Mouse (Mus musculus) MEL (cell line): ENCODE data around the gene Gm26727. TPM values are rescaled to one million over a fixed set of nuclear protein-coding genes. Genes with fewer than 3 reads are reported as not detected.

Source experiments
- DNase-seq: peaks from one replicate; pipeline ENCODE4 v3.0.0; 2011; ENCODE audit warnings: low read depth, low spot score
- H3K27ac ChIP-seq: 2 replicates; pipeline ENCODE4 v1.5.1; 2012; ENCODE audit warnings: low read depth, mild to moderate bottlenecking, control low read depth, low read length, moderate library complexity; ENCODE audit not compliant: control insufficient read depth
- H3K27me3 ChIP-seq, 2 experiments: fragments of 150-350 bp in 1 of 2; sonication (generic) in 1 of 2; 2 replicates each; pipeline ENCODE4 v1.6.1; 2012; ENCODE audit warnings: low read length in 2 of 2, mild to moderate bottlenecking in 2 of 2, improper control_type of control experiment in 1 of 2, moderate library complexity in 1 of 2; ENCODE audit not compliant: insufficient read depth in 2 of 2, control insufficient read depth in 1 of 2
- H3K36me3 ChIP-seq, 2 experiments: 2 replicates each; pipeline ENCODE4 v1.6.1; 2012 to 2014; ENCODE audit warnings: low read length in 2 of 2, improper control_type of control experiment in 1 of 2, inconsistent platforms in 1 of 2, mild to moderate bottlenecking in 1 of 2; ENCODE audit not compliant: insufficient read depth in 2 of 2, control insufficient read depth in 1 of 2
- H3K4me1 ChIP-seq, 2 experiments: fragments of 150-350 bp in 1 of 2; sonication (generic) in 1 of 2; 2 replicates each; pipeline ENCODE4 v1.6.1; 2012; ENCODE audit warnings: low read length in 2 of 2, improper control_type of control experiment in 1 of 2, mild to moderate bottlenecking in 1 of 2; ENCODE audit not compliant: insufficient read depth in 2 of 2, control insufficient read depth in 1 of 2
- H3K4me3 ChIP-seq, 2 experiments: fragments of 150-350 bp in 1 of 2; sonication (generic) in 1 of 2; 2 replicates each; pipeline ENCODE4 v1.5.1; 2012; ENCODE audit warnings: low read depth in 2 of 2, low read length in 2 of 2, mild to moderate bottlenecking in 2 of 2, moderate library complexity in 2 of 2, control low read depth in 1 of 2, improper control_type of control experiment in 1 of 2; ENCODE audit not compliant: control insufficient read depth in 1 of 2, insufficient read depth in 1 of 2
- H3K79me2 ChIP-seq: 2 replicates; pipeline ENCODE4 v1.6.1; 2012; ENCODE audit warnings: mild to moderate bottlenecking, low read length, moderate library complexity; ENCODE audit not compliant: control insufficient read depth, poor library complexity, insufficient read depth
- H3K9ac ChIP-seq: 2 replicates; pipeline ENCODE4 v1.6.1; 2012; ENCODE audit warnings: low read depth, mild to moderate bottlenecking, control low read depth, low read length, moderate library complexity; ENCODE audit not compliant: control insufficient read depth, poor library complexity, severe bottlenecking
- H3K9me3 ChIP-seq: fragments of 150-350 bp; sonication (generic); replicated peaks from 2 replicates; pipeline ENCODE4 v1.6.1; 2012; ENCODE audit warnings: mild to moderate bottlenecking, low read length, improper control_type of control experiment, moderate library complexity; ENCODE audit not compliant: insufficient read depth
- E2F4 ChIP-seq: IDR thresholded peaks from 2 replicates; pipeline ENCODE4 v1.6.1; 2011; ENCODE audit warnings: low read depth, low read length, improper control_type of control experiment, borderline replicate concordance
- ETS1 ChIP-seq: IDR thresholded peaks from 2 replicates; pipeline ENCODE4 v1.6.1; 2012; ENCODE audit warnings: low read depth, mild to moderate bottlenecking, inconsistent platforms, low read length, improper control_type of control experiment, moderate library complexity
- GATA1 ChIP-seq: IDR thresholded peaks from 2 replicates; pipeline ENCODE4 v1.6.1; 2011; ENCODE audit warnings: low read depth, low read length, improper control_type of control experiment
- HCFC1 ChIP-seq: IDR thresholded peaks from 2 replicates; pipeline ENCODE4 v1.6.1; 2012; ENCODE audit warnings: low read depth, mild to moderate bottlenecking, inconsistent platforms, low read length, improper control_type of control experiment, moderate library complexity
- KAT2A ChIP-seq: conservative IDR thresholded peaks from 2 replicates; pipeline ENCODE4 v1.6.1; 2012; ENCODE audit warnings: low read depth, low read length, improper control_type of control experiment, inconsistent platforms
- MAX ChIP-seq: IDR thresholded peaks from 2 replicates; pipeline ENCODE4 v1.6.1; 2011; ENCODE audit warnings: low read length, improper control_type of control experiment
- MEF2A ChIP-seq: IDR thresholded peaks from 2 replicates; pipeline ENCODE4 v1.6.1; 2014; ENCODE audit warnings: low read depth, mild to moderate bottlenecking, inconsistent platforms, low read length, improper control_type of control experiment; ENCODE audit not compliant: poor library complexity, insufficient replicate concordance, severe bottlenecking; ENCODE audit errors: extremely low read depth
- MYC ChIP-seq: IDR thresholded peaks from 2 replicates; pipeline ENCODE4 v1.6.1; 2011; ENCODE audit warnings: low read depth, mild to moderate bottlenecking, low read length, improper control_type of control experiment, moderate library complexity
- NRF1 ChIP-seq: IDR thresholded peaks from 2 replicates; pipeline ENCODE4 v1.6.1; 2014; ENCODE audit warnings: low read depth, mild to moderate bottlenecking, inconsistent platforms, low read length, improper control_type of control experiment, moderate library complexity; ENCODE audit not compliant: poor library complexity, insufficient read depth, severe bottlenecking
- RAD21 ChIP-seq: IDR thresholded peaks from 2 replicates; pipeline ENCODE4 v1.6.1; 2011; ENCODE audit warnings: mild to moderate bottlenecking, low read depth, low read length, improper control_type of control experiment
- SMC3 ChIP-seq: IDR thresholded peaks from 2 replicates; pipeline ENCODE4 v1.6.1; 2011; ENCODE audit warnings: low read depth, low read length, improper control_type of control experiment
- TBP ChIP-seq: IDR thresholded peaks from 2 replicates; pipeline ENCODE4 v1.8.0; 2011; ENCODE audit warnings: low read depth, low read length, improper control_type of control experiment
- USF1 ChIP-seq: IDR thresholded peaks from 2 replicates; pipeline ENCODE4 v1.6.1; 2014; ENCODE audit warnings: low read depth, mild to moderate bottlenecking, inconsistent platforms, low read length, improper control_type of control experiment, moderate library complexity
- ZC3H11A ChIP-seq: IDR thresholded peaks from 2 replicates; pipeline ENCODE4 v1.6.1; 2012; ENCODE audit warnings: low read depth, mild to moderate bottlenecking, inconsistent platforms, low read length, improper control_type of control experiment
- ZKSCAN1 ChIP-seq: IDR thresholded peaks from 2 replicates; pipeline ENCODE4 v1.6.1; 2012; ENCODE audit warnings: low read depth, mild to moderate bottlenecking, inconsistent platforms, low read length, improper control_type of control experiment, moderate library complexity
- ZMIZ1 ChIP-seq: IDR thresholded peaks from 2 replicates; pipeline ENCODE4 v1.6.1; 2012; ENCODE audit warnings: low read depth, mild to moderate bottlenecking, inconsistent platforms, low read length, improper control_type of control experiment, moderate library complexity
- ZNF384 ChIP-seq: IDR thresholded peaks from 2 replicates; pipeline ENCODE4 v1.6.1; 2012; ENCODE audit warnings: low read depth, mild to moderate bottlenecking, inconsistent platforms, low read length, improper control_type of control experiment
- polyA plus RNA-seq, 2 experiments: library from polyadenylated mRNA; stranded (reverse) in 1 of 2; unstranded in 1 of 2; fragments of >175 nt in 1 of 2; fragments of >200 nt in 1 of 2; gene quantifications; 2 replicates each; pipeline versions ENCODE4 v1.2.1 to v1.2.4; 2012; ENCODE audit warnings: low replicate concordance in 2 of 2, low read depth in 1 of 2; ENCODE audit not compliant: insufficient read length in 2 of 2, insufficient read depth in 1 of 2, missing spikeins in 1 of 2
- total RNA-seq: library from RNA; depleted of rRNA; stranded (reverse); fragments of 300-350 nt; gene quantifications from 2 replicates; pipeline ENCODE4 v1.2.3, GENCODE M21; 2012

The Gm26727 gene
- total and polyA plus RNA-seq, 3 experiments, result not detected

DNA sequence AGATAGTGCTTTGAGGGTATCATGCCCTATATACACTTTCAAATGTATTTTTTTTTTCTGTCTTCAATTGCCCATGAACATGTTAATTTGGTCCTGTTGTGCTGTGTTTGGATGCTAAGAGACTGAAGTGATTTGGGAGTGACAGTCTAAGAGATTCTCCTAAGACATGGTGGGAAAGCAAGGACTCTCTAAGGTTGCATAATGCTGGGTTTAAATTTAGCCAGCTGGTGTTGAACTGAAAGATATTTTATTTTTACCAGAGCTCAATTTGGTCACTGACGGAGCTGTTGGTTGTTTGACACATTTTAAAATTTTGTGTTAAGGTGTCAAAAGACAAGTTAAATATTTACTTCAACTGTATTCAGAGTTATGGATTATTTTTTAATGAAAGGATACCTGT is 13.8 kb upstream of the Gm26727 start:
- H3K27me3 ChIP-seq, result no peaks in the 10 kb centered on the region
- no peak overlapping the region for H3K4me3 ChIP-seq
- no peak for DNase-seq
- no peaks in the 10 kb centered on the region for H3K79me2 ChIP-seq
- no peak overlapping the region for H3K27ac ChIP-seq
- H3K9ac ChIP-seq, result no peak overlapping the region
- no peaks in the 10 kb centered on the region for H3K4me1 ChIP-seq
- H3K9me3 ChIP-seq, result no peaks in the 10 kb centered on the region
- H3K36me3 ChIP-seq, result no peaks in the 10 kb centered on the region
- no peak for TF ChIP-seq MEF2A
- no peak for TF ChIP-seq GATA1
- TF ChIP-seq TBP, result no peak
- no peak for TF ChIP-seq ZNF384
- TF ChIP-seq ETS1, result no peak
- TF ChIP-seq ZKSCAN1, result no peak
- no peak for TF ChIP-seq E2F4
- no peak for TF ChIP-seq RAD21
- no peak for TF ChIP-seq MYC
- no peak for TF ChIP-seq KAT2A
- TF ChIP-seq, all 39 proteins: peak for 0

- Histone ChIP-seq H3K4me1 (no peaks in the 10 kb centered on the region), H3K27ac (no peak within 1 kb of the TSS), H3K4me3 (no peak within 1 kb of the TSS), H3K79me2 (no peaks in the 10 kb centered on the region), H3K9me3 (no peaks in the 10 kb centered on the region), H3K36me3 (no peaks in the 10 kb centered on the region), H3K27me3 (no peaks in the 10 kb centered on the region), H3K9ac (no peak within 1 kb of the TSS)
- DNase-seq, result no peak
- TF ChIP-seq HCFC1 (no peak), MAX (no peak), USF1 (no peak), ZC3H11A (no peak), NRF1 (no peak), SMC3 (no peak), RAD21 (no peak), ZMIZ1 (no peak)
Measured at GRCm38 (mm10) chr2:67445780-67446179, 12.8 kb upstream of the Gm26727 start, which contains the start of gene Xirp2. Xirp2 (plus strand) TSS chr2:67446002.
